Mouse (Mus musculus): ENCODE results near the gene Zfpm1. TPM values are rescaled to one million over a fixed set of nuclear protein-coding genes. Genes with fewer than 3 reads are reported as not detected.

Gene Zfpm1
- polyA plus RNA-seq, 1 experiment from 2014 or later = 2.7 TPM

DNA sequence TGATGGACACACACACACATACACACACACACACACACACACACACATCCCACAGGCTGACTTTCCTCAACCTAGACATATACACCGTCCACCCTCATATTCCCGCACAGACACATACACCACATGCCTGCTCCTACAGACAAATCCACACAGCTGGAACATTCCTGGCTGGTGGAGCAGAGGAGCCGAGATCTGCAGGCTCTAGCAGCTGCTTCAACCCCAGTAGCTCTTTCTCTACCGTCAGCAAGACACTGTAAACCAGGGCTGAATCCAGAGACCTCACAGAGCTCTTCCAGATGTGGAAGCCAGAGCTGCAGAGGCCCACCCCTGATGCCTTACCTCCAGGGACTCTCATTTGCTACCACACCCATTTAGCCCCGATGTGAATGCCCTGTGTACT is 80.3 kb downstream of the Zfpm1 start:
- no peaks in the 10 kb centered on the region for H3K9me3 ChIP-seq (ENCODE audit: control insufficient read depth, low read length)
- WGBS = 46% methylated on average over 5 of the region's 5 CpGs
- no peak for ATAC-seq (ENCODE audit: low FRiP score, low TSS enrichment)
- no peak overlapping the region for H3K4me2 ChIP-seq (replicated peaks; ENCODE audit: low read depth, low read length)
- H3K27ac ChIP-seq (ENCODE audit: low read depth, low read length) = no peak overlapping the region
- H3K9ac ChIP-seq (ENCODE audit: low read depth, low read length) = no peak overlapping the region
- H3K36me3 ChIP-seq (ENCODE audit: control insufficient read depth, insufficient read depth, low read length) = no peaks in the 10 kb centered on the region
- H3K27me3 ChIP-seq (ENCODE audit: control insufficient read depth, insufficient read depth, low read length) = no peaks in the 10 kb centered on the region
- no peak overlapping the region for H3K4me3 ChIP-seq (ENCODE audit: low read length)
- no peaks in the 10 kb centered on the region for H3K4me1 ChIP-seq (ENCODE audit: control insufficient read depth, insufficient read depth, low read length)

- no peaks in the 10 kb centered on the region for H3K36me3 ChIP-seq (ENCODE audit: control insufficient read depth, insufficient read depth, low read length)
- no peaks in the 10 kb centered on the region for H3K4me1 ChIP-seq (ENCODE audit: control insufficient read depth, insufficient read depth, low read length)
- H3K27me3 ChIP-seq (ENCODE audit: control insufficient read depth, insufficient read depth, low read length) = no peaks in the 10 kb centered on the region
- H3K4me3 ChIP-seq (ENCODE audit: low read length) = no peak overlapping the region
- H3K4me2 ChIP-seq (replicated peaks; ENCODE audit: low read depth, low read length) = no peak overlapping the region
- no peak for ATAC-seq (ENCODE audit: low FRiP score, low TSS enrichment)
- WGBS = 21% methylated on average over 8 of the region's 8 CpGs
- H3K9me3 ChIP-seq (ENCODE audit: control insufficient read depth, low read length) = no peaks in the 10 kb centered on the region
- no peak overlapping the region for H3K9ac ChIP-seq (ENCODE audit: low read depth, low read length)
- H3K27ac ChIP-seq (ENCODE audit: low read depth, low read length) = no peak overlapping the region
Measured at GRCm38 (mm10) chr8:122362967-122363366, 81.0 kb downstream of the Zfpm1 start.

DNA sequence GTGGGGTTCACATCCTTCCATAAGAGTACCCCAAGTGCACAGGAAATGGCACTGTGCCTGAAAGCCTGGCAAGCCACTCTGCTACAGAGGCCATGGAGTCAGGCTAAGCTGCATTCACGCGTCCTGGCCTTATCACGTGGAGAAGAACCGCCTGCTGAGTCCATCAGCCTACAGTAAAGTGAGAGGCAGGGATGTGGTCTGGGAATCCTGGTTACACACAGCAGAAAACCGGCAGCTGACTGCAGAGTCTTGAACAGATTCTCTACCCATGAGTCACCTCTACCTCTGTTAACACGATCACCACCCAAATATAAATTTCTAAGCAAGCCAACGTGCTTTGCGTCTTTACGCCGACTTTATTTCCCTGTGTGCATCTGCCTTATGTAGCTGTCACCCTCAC is 86.6 kb downstream of the Zfpm1 start:
- Histone ChIP-seq H3K4me1 (ENCODE audit: control insufficient read depth, insufficient read depth, low read length) (no peaks in the 10 kb centered on the region), H3K4me3 (ENCODE audit: low read length) (no peak overlapping the region), H3K9me3 (ENCODE audit: control insufficient read depth, low read length) (no peaks in the 10 kb centered on the region), H3K9ac (ENCODE audit: low read depth, low read length) (no peak overlapping the region), H3K27ac (ENCODE audit: low read depth, low read length) (no peak overlapping the region), H3K27me3 (ENCODE audit: control insufficient read depth, insufficient read depth, low read length) (no peaks in the 10 kb centered on the region), H3K4me2 (replicated peaks; ENCODE audit: low read depth, low read length) (no peak overlapping the region), H3K36me3 (ENCODE audit: control insufficient read depth, insufficient read depth, low read length) (no peaks in the 10 kb centered on the region)
- ATAC-seq (ENCODE audit: low FRiP score, low TSS enrichment) = no peak
- 82% methylated on average over 10 of the region's 10 CpGs for WGBS

DNA sequence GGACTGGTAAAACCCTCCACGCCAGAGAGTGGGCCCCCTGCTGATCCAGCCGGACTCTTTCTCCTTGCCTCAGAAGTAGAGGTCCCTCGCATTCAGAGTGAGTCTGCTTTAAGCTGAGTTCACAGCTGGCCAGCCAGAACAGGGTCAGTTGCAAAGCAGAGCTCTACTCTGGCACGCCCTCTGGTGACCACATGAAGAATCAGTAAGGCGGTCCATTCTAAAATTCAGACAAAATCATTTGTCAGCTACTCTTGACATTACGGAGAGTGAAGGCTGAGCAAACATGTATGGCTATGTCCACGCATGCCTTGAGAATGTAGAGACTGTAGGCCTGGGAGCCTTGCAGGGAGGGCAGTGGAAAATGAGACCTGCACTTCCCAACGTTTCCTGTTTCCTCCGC is 87.7 kb downstream of the Zfpm1 start:
- peak; percentile 77 for ATAC-seq (ENCODE audit: low FRiP score, low TSS enrichment)
- Histone ChIP-seq H3K27ac (ENCODE audit: low read depth, low read length) (no peak overlapping the region), H3K27me3 (ENCODE audit: control insufficient read depth, insufficient read depth, low read length) (no peaks in the 10 kb centered on the region), H3K9ac (ENCODE audit: low read depth, low read length) (no peak overlapping the region), H3K9me3 (ENCODE audit: control insufficient read depth, low read length) (no peaks in the 10 kb centered on the region), H3K4me1 (ENCODE audit: control insufficient read depth, insufficient read depth, low read length) (no peaks in the 10 kb centered on the region), H3K4me3 (ENCODE audit: low read length) (no peak overlapping the region), H3K36me3 (ENCODE audit: control insufficient read depth, insufficient read depth, low read length) (no peaks in the 10 kb centered on the region), H3K4me2 (replicated peaks; ENCODE audit: low read depth, low read length) (no peak overlapping the region)
- 10% methylated on average over 9 of the region's 9 CpGs for WGBS

DNA sequence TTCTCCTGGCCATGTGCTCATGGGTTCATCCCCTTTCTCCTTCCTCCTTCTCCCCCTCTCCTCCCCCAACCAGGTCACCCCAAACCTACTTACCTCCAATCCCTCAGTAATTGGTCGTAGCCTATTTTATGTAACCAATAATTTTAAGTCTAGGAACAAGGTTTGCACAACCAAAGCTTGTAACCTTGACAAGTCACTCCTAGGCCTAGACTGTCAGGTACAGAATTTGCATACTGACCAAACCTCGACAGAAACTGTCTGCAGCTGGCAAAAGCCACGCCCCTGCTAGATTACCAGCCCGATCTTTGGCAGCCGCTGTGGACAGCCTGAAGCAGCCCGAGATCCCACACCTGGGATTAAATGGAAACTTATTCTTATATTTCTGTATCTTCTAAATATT is 89.8 kb downstream of the Zfpm1 start:
- Histone ChIP-seq H3K36me3 (ENCODE audit: control insufficient read depth, insufficient read depth, low read length) (no peaks in the 10 kb centered on the region), H3K27ac (ENCODE audit: low read depth, low read length) (no peak overlapping the region), H3K27me3 (ENCODE audit: control insufficient read depth, insufficient read depth, low read length) (no peaks in the 10 kb centered on the region), H3K4me1 (ENCODE audit: control insufficient read depth, insufficient read depth, low read length) (0 out of 2 replicates have a peak, but pooled peaks cover 3% of the 10 kb centered on the region), H3K4me2 (replicated peaks; ENCODE audit: low read depth, low read length) (no peak overlapping the region), H3K4me3 (ENCODE audit: low read length) (no peak overlapping the region), H3K9ac (ENCODE audit: low read depth, low read length) (no peak overlapping the region), H3K9me3 (ENCODE audit: control insufficient read depth, low read length) (no peaks in the 10 kb centered on the region)
- 81% methylated on average over 6 of the region's 6 CpGs for WGBS
- ATAC-seq (ENCODE audit: low FRiP score, low TSS enrichment) = no peak

DNA sequence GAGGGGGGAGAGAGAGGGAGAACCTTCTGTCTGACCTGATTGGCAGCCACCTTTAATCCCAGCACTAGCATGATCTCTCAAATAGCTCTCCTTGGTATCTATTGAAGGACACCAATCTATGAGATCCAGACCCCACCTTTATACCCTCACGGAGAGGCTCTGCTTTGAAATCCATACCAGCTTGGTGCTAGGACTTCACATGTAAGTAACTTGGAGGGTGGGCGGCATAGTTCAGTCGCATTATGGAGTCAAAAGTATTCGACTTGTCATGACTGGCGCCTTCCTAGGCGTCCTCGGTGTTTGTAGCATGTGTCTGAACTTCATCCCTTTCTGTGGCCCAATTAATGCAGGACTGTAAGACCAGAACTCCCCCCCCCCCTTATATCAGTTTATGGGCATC is 93.4 kb downstream of the Zfpm1 start:
- H3K9me3 ChIP-seq (ENCODE audit: control insufficient read depth, low read length) = no peaks in the 10 kb centered on the region
- H3K27ac ChIP-seq (ENCODE audit: low read depth, low read length) = no peak overlapping the region
- no peak overlapping the region for H3K9ac ChIP-seq (ENCODE audit: low read depth, low read length)
- peak overlapping the region; percentile 51; the same call in 1 of the 2 replicates for H3K4me2 ChIP-seq (replicated peaks; ENCODE audit: low read depth, low read length)
- no peak for ATAC-seq (ENCODE audit: low FRiP score, low TSS enrichment)
- H3K27me3 ChIP-seq (ENCODE audit: control insufficient read depth, insufficient read depth, low read length) = no peaks in the 10 kb centered on the region
- H3K36me3 ChIP-seq (ENCODE audit: control insufficient read depth, insufficient read depth, low read length) = peaks cover 11% of the 10 kb centered on the region
- peaks cover 10% of the 10 kb centered on the region for H3K4me1 ChIP-seq (ENCODE audit: control insufficient read depth, insufficient read depth, low read length)
- no peak overlapping the region for H3K4me3 ChIP-seq (ENCODE audit: low read length)
- 96% methylated on average over 7 of the region's 7 CpGs for whole genome bisulfite sequencing

DNA sequence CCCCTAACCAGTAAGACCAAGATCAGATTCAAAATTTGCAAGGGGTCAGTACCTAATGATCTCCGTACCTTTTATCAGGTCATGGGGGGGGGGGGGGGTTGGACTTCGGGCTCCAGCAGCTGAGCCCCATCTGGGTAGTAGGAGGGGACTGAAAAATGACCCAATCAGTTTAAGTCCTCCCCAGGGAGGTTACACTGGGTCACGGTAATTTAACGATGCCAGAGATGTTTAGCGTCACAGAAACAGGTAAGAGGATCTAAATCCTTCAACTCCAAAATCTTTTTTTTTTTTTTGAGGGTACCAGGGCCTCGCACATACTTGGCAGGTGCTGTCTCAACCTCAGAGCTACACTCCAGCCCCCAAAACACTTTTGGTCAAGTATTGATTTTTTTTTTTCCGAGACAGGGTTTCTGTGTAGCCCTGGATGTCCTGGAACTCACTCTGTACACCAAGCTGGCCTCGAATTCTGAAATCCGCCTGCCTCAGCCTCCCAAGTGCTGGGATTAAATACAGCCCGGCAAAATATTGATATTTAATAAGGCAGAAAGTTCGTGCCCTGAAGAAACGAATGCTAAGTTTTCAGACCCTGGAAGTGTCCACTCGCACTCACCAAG is 93.9 kb downstream of the Zfpm1 start:
- H3K9ac ChIP-seq (ENCODE audit: low read depth, low read length) = peak overlapping the region; percentile 94
- peaks cover 10% of the 10 kb centered on the region for H3K4me1 ChIP-seq (ENCODE audit: control insufficient read depth, insufficient read depth, low read length)
- peaks cover 16% of the 10 kb centered on the region for H3K36me3 ChIP-seq (ENCODE audit: control insufficient read depth, insufficient read depth, low read length)
- H3K4me2 ChIP-seq (replicated peaks; ENCODE audit: low read depth, low read length) = peak overlapping the region; percentile 51
- ATAC-seq (ENCODE audit: low FRiP score, low TSS enrichment) = peak; percentile 14
- H3K9me3 ChIP-seq (ENCODE audit: control insufficient read depth, low read length) = no peaks in the 10 kb centered on the region
- H3K4me3 ChIP-seq (ENCODE audit: low read length) = peak overlapping the region; percentile 87
- H3K27ac ChIP-seq (ENCODE audit: low read depth, low read length) = peak overlapping the region; percentile 51; the same call in 1 of the 2 replicates
- WGBS = 26% methylated on average over 13 of the region's 13 CpGs
- no peaks in the 10 kb centered on the region for H3K27me3 ChIP-seq (ENCODE audit: control insufficient read depth, insufficient read depth, low read length)

DNA sequence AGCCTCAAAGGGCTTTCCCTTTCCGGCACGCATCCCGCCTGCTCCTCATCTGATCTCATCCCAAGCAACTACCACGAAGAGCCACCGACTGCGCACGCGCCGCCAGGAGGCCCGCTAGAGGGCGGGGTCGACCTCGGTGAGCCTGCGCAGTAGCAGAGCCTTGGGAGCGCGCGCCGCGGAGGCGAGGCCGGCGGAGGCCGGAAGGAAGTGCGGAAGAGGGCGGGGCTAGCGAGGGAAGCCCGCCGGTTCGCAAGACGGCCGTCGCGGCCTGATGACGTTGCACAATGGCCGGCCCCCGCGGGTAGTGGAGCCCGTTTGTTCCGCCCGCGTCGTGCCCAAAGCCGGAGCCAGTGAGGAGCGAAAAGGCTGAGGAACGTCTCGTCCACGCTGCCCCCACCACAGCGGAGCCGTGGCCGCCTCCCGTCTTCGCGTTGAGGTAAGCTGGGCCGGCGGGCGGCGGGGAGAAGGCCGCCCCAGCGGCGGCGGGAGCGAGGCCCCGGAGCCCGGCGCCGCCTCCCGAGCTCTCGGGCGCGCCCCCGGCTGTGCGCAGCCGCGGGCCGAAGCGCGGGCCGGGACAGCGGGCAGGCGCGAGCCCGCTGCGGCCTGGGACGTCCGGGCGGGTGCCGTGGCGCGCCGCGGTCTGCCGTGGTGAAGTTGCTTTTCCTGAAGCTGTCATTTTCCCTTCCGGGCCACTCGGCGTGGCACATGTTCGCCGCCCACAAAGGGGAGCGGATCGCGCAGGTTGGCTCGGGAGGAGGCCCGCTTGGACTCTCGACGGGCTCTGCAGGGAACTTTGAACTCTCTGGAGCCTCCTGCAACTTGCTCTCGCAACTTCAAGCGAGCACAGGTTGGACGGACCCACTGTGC is 94.7 kb downstream of the Zfpm1 start, which contains the start of gene Zc3h18:
Gene Zc3h18 (plus strand): TSS at position 245 of the 867 bp plus-strand sequence.
- Histone ChIP-seq H3K4me3 (ENCODE audit: low read length) (peak within 1 kb of the TSS; percentile 87), H3K27ac (ENCODE audit: low read depth, low read length) (peak within 1 kb of the TSS; percentile 93; the same call in 1 of the 2 replicates), H3K9ac (ENCODE audit: low read depth, low read length) (peak within 1 kb of the TSS; percentile 94), H3K36me3 (ENCODE audit: control insufficient read depth, insufficient read depth, low read length) (peaks cover 18% of the 10 kb centered on the region), H3K4me2 (replicated peaks; ENCODE audit: low read depth, low read length) (peak within 1 kb of the TSS; percentile 76), H3K9me3 (ENCODE audit: control insufficient read depth, low read length) (no peaks in the 10 kb centered on the region), H3K27me3 (ENCODE audit: control insufficient read depth, insufficient read depth, low read length) (no peaks in the 10 kb centered on the region), H3K4me1 (ENCODE audit: control insufficient read depth, insufficient read depth, low read length) (peaks cover 10% of the 10 kb centered on the region)
- under 1% methylated on average over 91 of the region's 107 CpGs for WGBS
- ATAC-seq (ENCODE audit: low FRiP score, low TSS enrichment) = peak; percentile 95

GRCm38 (mm10) chr8:122383039-122383438 is 101.1 kb downstream of the Zfpm1 start:
- no peaks in the 10 kb centered on the region for H3K9me3 ChIP-seq (ENCODE audit: control insufficient read depth, low read length)
- H3K4me2 ChIP-seq (replicated peaks; ENCODE audit: low read depth, low read length) = no peak overlapping the region
- no peak overlapping the region for H3K9ac ChIP-seq (ENCODE audit: low read depth, low read length)
- H3K4me3 ChIP-seq (ENCODE audit: low read length) = no peak overlapping the region
- no peak overlapping the region for H3K27ac ChIP-seq (ENCODE audit: low read depth, low read length)
- H3K36me3 ChIP-seq (ENCODE audit: control insufficient read depth, insufficient read depth, low read length) = peaks cover 70% of the 10 kb centered on the region
- ATAC-seq (ENCODE audit: low FRiP score, low TSS enrichment) = no peak
- H3K27me3 ChIP-seq (ENCODE audit: control insufficient read depth, insufficient read depth, low read length) = no peaks in the 10 kb centered on the region
- WGBS = 80% methylated on average over 4 of the region's 4 CpGs
- no peaks in the 10 kb centered on the region for H3K4me1 ChIP-seq (ENCODE audit: control insufficient read depth, insufficient read depth, low read length)
